Mouse (Mus musculus): ENCODE results near the gene Nans.

- no peak for TF ChIP-seq POLR2A (IDR thresholded peaks at IDR 0.05; ENCODE audit: insufficient read length, low read depth)
- TF ChIP-seq REST (IDR thresholded peaks at IDR 0.05; ENCODE audit: insufficient read depth, insufficient read length): no peak
- TF ChIP-seq USF1 (IDR thresholded peaks at IDR 0.05; ENCODE audit: low read depth): no peak
- no peak for TF ChIP-seq POLR2AphosphoS2 (IDR thresholded peaks at IDR 0.05; ENCODE audit: insufficient read length, low read depth)
- no peak for TF ChIP-seq MYOG (IDR thresholded peaks at IDR 0.05; ENCODE audit: control insufficient read depth in 1 of 3, insufficient read depth in 1 of 3, insufficient read length in 2 of 3, low read depth in 2 of 3)
- no peak for TF ChIP-seq MAX (IDR thresholded peaks at IDR 0.05; ENCODE audit: low read depth)
- TF ChIP-seq MYOD1 (IDR thresholded peaks at IDR 0.05; ENCODE audit: control insufficient read depth in 1 of 3, insufficient read length in 2 of 3, low read depth in 2 of 3): no peak
- TF ChIP-seq SRF (IDR thresholded peaks at IDR 0.05; ENCODE audit: control insufficient read depth, insufficient read length, low read depth): no peak
- no peak for TF ChIP-seq CEBPB (IDR thresholded peaks at IDR 0.05; ENCODE audit: insufficient read depth, poor library complexity, severe bottlenecking)
- TF ChIP-seq TCF12 (IDR thresholded peaks at IDR 0.05; ENCODE audit: insufficient read depth, poor library complexity, severe bottlenecking): no peak
Observed at GRCm38 (mm10) chr4:46445237-46445945, 43.7 kb upstream of the Nans start.
